8 mouse cellular contexts compared by ENCODE assay signal in the genomic region with DNA sequence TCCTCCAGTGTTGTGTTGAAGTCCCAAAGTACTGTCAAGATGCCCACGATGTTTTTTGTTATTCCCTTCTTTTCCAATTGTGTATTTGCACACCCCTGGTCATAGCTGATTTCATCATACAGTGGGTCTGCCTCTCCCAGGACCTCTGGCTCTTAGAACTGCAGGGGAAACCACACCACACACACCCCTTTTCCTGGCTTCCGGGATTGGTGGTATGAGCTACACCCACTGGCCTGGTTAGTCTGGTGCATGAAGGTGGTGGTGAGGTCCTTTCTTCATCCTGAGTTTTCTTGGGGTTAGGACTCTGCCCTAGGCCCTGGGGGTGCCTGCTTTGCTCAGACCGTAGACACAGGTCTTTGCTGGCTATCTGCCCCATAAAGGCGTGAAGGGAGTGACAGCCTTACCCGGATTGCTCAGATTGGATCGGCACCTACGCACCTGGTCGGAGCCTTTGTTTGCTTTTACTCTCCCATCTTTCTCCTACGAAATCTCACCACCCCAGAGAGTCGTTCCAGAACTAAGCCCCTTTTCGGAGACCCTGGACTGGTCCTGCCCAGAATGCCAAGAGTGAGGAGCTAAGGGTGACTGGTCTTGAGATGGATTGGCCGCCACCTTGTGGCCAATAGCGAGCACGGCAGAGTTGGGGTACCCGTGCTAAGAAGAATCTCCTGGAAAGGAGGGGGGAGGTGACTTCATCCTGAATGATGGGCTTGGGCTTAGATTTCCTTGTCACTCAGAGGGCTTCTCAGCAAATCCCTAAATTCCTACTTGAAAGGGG. TPM values are rescaled to one million over a fixed set of nuclear protein-coding genes. Genes with fewer than 3 reads are reported as not detected.
DNase-seq lines count a peak whose midpoint lies in the region; ATAC-seq lines count a peak whose summit lies in the region.

No protein-coding gene starts in this region.

- 34% methylated on average over 15 of the region's 15 CpGs for WGBS in hindbrain, embryonic 14.5 days

- H3K9ac ChIP-seq in hindbrain, embryonic 14.5 days: no peak overlapping the region

- no peak overlapping the region for H3K4me2 ChIP-seq in hindbrain, embryonic 14.5 days (replicated peaks)

- no peaks in the 10 kb centered on the region for H3K9me3 ChIP-seq in hindbrain, embryonic 14.5 days (ENCODE audit: control insufficient read depth, low read length)

- no peak for ATAC-seq in hindbrain, embryonic 14.5 days (ENCODE audit: low FRiP score)
- no peak for ATAC-seq in activated CD4-positive, CD25-positive, alpha-beta regulatory T cell, adult 4 months

- peak; percentile 48 for DNase-seq in ovary, postnatal 14 days (ENCODE audit: low spot score)
- DNase-seq in ovary, adult 18-20 months (ENCODE audit: low spot score): no peak
- DNase-seq in adrenal gland, adult 2 months: peak; percentile 66
- DNase-seq in embryo, embryonic 10.5 days (ENCODE audit: low spot score): peak; percentile 86
- DNase-seq in hindbrain, embryonic 14.5 days (ENCODE audit: low spot score): peak; percentile 79
- DNase-seq in left cerebral cortex, postnatal 4 days: peak; percentile 77
- peak; percentile 66 for DNase-seq in neural tube, embryonic 10.5 days (ENCODE audit: extremely low spot score, low spot score)

- H3K4me3 ChIP-seq in hindbrain, embryonic 14.5 days (replicated peaks; ENCODE audit: low read length): no peak overlapping the region

- 0 out of 2 replicates have a peak, but pooled peaks cover 9% of the 10 kb centered on the region for H3K27me3 ChIP-seq in hindbrain, embryonic 14.5 days (ENCODE audit: control insufficient read depth, insufficient read depth, low read length)

- intact Hi-C loops in left cerebral cortex, postnatal 4 days (cut with DNase I): no loop called here

- H3K4me1 ChIP-seq in hindbrain, embryonic 14.5 days (replicated peaks; ENCODE audit: control insufficient read depth, insufficient read depth, low read length): peaks cover 44% of the 10 kb centered on the region

- H3K27ac ChIP-seq in hindbrain, embryonic 14.5 days: no peak overlapping the region

- H3K36me3 ChIP-seq in hindbrain, embryonic 14.5 days (replicated peaks; ENCODE audit: control insufficient read depth, insufficient read depth): no peaks in the 10 kb centered on the region

RNA-seq across cellular contexts. Expression of a gene that starts 17.7 kb away (rescaled TPM):
- 100 to 1,000 TPM in 1 of 2 experiments, 10 to 100 TPM in 1; 93.4 to 136 TPM for total RNA-seq in adrenal gland, adult 2 months (2021)
- 75.4 and 89.3 TPM in 2 replicates for polyA plus RNA-seq in adrenal gland, adult 2 months (2012; rRNA removed)
- polyA plus RNA-seq in hindbrain, embryonic 14.5 days (2014; fragmentation: Nextera tagmentation; extraction: Ambion mirVana): 32.2 and 33.1 TPM in 2 replicates
- 10 to 100 TPM; 44.3 to 46.7 TPM for total RNA-seq in left cerebral cortex, postnatal 4 days (2021)
- polyA plus RNA-seq in activated CD4-positive, CD25-positive, alpha-beta regulatory T cell, adult 4 months (2017; shearing (Covaris generic)): 10 to 100 TPM; 26.1 to 39.2 TPM
